Mouse (Mus musculus) embryonic facial prominence, embryonic 13.5 days (tissue): ENCODE data around the gene Arhgap15. TPM values are rescaled to one million over a fixed set of nuclear protein-coding genes. Genes with fewer than 3 reads are reported as not detected.

Source experiments
- ATAC-seq: fragments of 200-750 bp; cut with Nextera tagmentation; 2 replicates; pipeline ENCODE4 v1.8.0; 2017; ENCODE audit warnings: low read depth; ENCODE audit not compliant: insufficient number of reproducible peaks, insufficient read depth, low FRiP score, low TSS enrichment
- H3K27ac ChIP-seq: fragments of 300-500 bp; sonication (generic); 2 replicates; pipeline ENCODE4 v1.5.1; 2015; ENCODE audit warnings: moderate library complexity, mild to moderate bottlenecking, inconsistent platforms
- H3K27me3 ChIP-seq: fragments of 300-500 bp; sonication (generic); 2 replicates; pipeline ENCODE4 v1.6.1; 2015; ENCODE audit warnings: mild to moderate bottlenecking, inconsistent platforms
- H3K36me3 ChIP-seq: fragments of 300-500 bp; sonication (generic); 2 replicates; pipeline ENCODE4 v1.6.1; 2015; ENCODE audit warnings: mild to moderate bottlenecking, inconsistent platforms
- H3K4me1 ChIP-seq: fragments of 300-500 bp; sonication (generic); 2 replicates; pipeline ENCODE4 v1.6.1; 2015; ENCODE audit warnings: inconsistent platforms
- H3K4me2 ChIP-seq: fragments of 300-500 bp; sonication (generic); 2 replicates; pipeline ENCODE4 v1.6.1; 2015; ENCODE audit warnings: moderate library complexity, mild to moderate bottlenecking, inconsistent platforms
- H3K4me3 ChIP-seq: fragments of 300-500 bp; sonication (generic); 2 replicates; pipeline ENCODE4 v1.5.1; 2015; ENCODE audit warnings: mild to moderate bottlenecking, inconsistent platforms
- H3K9ac ChIP-seq: fragments of 300-500 bp; sonication (generic); 2 replicates; pipeline ENCODE4 v1.6.1; 2015; ENCODE audit warnings: mild to moderate bottlenecking, inconsistent platforms
- H3K9me3 ChIP-seq: fragments of 300-500 bp; sonication (generic); 2 replicates; pipeline ENCODE4 v1.6.1; 2016; ENCODE audit warnings: inconsistent platforms
- WGBS: fragments of 180-500 bp; shearing (Covaris S2); methylation state at CpG from one replicate; pipeline ENCODE4 v1.1.7; 2015; ENCODE audit warnings: mixed read lengths; 5-methylcytosine and 5-hydroxymethylcytosine counted together
- polyA plus RNA-seq: library from polyadenylated mRNA; unstranded; fragments of >200 nt; fragmentation: Nextera tagmentation; extraction: Ambion mirVana; gene quantifications from 2 replicates; pipeline ENCODE4 v1.2.1, GENCODE M21; 2015

Gene Arhgap15
- polyA plus RNA-seq, 1 experiment from 2014 or later: 1.6 TPM

GRCm38 (mm10) chr2:44147971-44148370, 399.3 kb downstream of the Arhgap15 start:
- H3K27ac ChIP-seq: peak overlapping the region; percentile 34; the same call in 1 of the 2 replicates
- ATAC-seq: no peak
- H3K9me3 ChIP-seq: no peaks in the 10 kb centered on the region
- peaks cover 3% of the 10 kb centered on the region; the same call in 1 of the 2 replicates for H3K4me1 ChIP-seq
- WGBS: 32% methylated on average over 7 of the region's 7 CpGs
- no peaks in the 10 kb centered on the region for H3K36me3 ChIP-seq
- H3K9ac ChIP-seq: no peak overlapping the region
- H3K4me3 ChIP-seq: no peak overlapping the region
- H3K27me3 ChIP-seq: no peaks in the 10 kb centered on the region
- H3K4me2 ChIP-seq: peak overlapping the region; percentile 30; the same call in 1 of the 2 replicates

DNA sequence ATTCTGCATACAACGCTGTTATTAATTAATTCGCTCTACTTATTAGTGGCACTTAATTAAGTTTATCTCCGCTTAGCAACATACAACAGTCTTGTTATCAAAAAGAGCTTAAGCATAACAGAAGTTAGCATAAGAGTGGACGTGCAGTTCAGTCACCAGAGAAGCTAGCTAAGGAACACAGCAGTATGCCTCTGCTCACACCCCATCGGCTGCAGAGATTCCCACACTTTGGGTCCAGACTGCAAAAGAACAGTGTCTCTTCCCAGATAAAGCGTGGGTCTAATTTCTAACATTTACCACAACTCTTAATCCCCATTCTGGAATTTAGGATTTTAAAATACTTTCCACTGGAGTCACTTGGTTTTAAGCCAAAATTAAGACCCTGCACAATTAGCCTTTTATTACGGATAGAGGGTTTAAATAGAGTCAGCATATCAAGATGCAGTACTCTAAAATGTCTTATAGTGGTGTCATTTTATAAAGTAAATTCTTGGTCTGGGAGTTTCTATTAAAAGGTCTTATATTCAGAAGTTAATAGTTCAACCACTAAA, 400.0 kb downstream of the Arhgap15 start:
- Histone ChIP-seq H3K4me2 (no peak overlapping the region), H3K27ac (no peak overlapping the region), H3K4me1 (peaks cover 3% of the 10 kb centered on the region; the same call in 1 of the 2 replicates), H3K9me3 (no peaks in the 10 kb centered on the region), H3K27me3 (no peaks in the 10 kb centered on the region), H3K4me3 (no peak overlapping the region), H3K9ac (no peak overlapping the region), H3K36me3 (no peaks in the 10 kb centered on the region)
- 57% methylated on average over 7 of the region's 7 CpGs for WGBS
- no peak for ATAC-seq

DNA sequence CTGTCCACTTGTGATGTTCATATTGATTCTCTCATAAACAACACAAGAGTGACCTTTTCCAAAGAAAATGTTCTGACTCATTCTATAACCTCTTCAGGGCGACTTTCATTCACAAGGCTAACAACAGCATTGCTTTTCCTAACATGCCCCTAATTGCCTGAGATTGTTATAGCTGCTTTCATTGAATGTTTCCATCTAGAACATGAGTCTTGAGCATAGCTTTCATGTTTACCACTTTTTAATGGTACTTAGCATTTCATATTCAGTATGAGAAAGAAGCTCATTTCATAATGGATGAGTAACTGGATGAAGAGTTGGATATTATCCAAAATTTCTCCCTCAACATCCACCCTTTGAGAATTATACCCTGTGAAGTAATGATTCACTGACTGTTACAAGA, 403.7 kb downstream of the Arhgap15 start:
- no peak overlapping the region for H3K27ac ChIP-seq
- H3K4me3 ChIP-seq: no peak overlapping the region
- H3K9me3 ChIP-seq: no peaks in the 10 kb centered on the region
- no peaks in the 10 kb centered on the region for H3K27me3 ChIP-seq
- no peak for ATAC-seq
- no peak overlapping the region for H3K4me2 ChIP-seq
- no peak overlapping the region for H3K9ac ChIP-seq
- whole genome bisulfite sequencing: 82% methylated on average over 1 of the region's 1 CpGs
- H3K36me3 ChIP-seq: no peaks in the 10 kb centered on the region
- no peaks in the 10 kb centered on the region for H3K4me1 ChIP-seq

- Histone ChIP-seq H3K36me3 (no peaks in the 10 kb centered on the region), H3K27ac (peak overlapping the region; percentile 55), H3K4me3 (no peak overlapping the region), H3K9ac (no peak overlapping the region), H3K4me1 (peaks cover 8% of the 10 kb centered on the region), H3K27me3 (no peaks in the 10 kb centered on the region), H3K4me2 (peak overlapping the region; percentile 9; the same call in 1 of the 2 replicates), H3K9me3 (no peaks in the 10 kb centered on the region)
- WGBS: 7% methylated on average over 4 of the region's 4 CpGs
- 0 out of 2 replicates have a peak, but pooled peaks have one; percentile 43 for ATAC-seq
These were observed 411.7 kb downstream of the Arhgap15 start for GRCm38 (mm10) chr2:44160358-44160757.

DNA sequence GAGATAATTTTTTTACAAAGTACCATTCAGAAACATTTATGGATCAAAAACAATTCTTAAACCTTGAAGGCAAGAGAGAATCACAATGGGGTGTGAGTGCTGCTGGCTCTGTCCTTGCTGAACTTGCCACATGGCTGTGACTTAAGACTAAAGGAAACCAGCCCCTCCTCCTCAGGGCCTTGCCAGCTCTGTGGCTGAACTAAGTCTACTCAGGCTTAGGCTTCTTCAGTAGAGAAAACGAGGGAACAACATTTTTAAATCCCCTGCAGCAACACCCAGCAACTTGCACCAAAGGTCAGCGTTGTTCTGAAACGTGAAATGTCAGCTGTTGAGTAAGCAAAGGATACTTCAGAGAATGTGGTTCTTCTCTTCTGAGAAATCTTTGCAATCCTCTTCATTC, 417.2 kb downstream of the Arhgap15 start:
- H3K4me2 ChIP-seq: no peak overlapping the region
- H3K4me1 ChIP-seq: no peaks in the 10 kb centered on the region
- H3K9ac ChIP-seq: no peak overlapping the region
- no peaks in the 10 kb centered on the region for H3K9me3 ChIP-seq
- H3K36me3 ChIP-seq: no peaks in the 10 kb centered on the region
- H3K27ac ChIP-seq: 0 out of 2 replicates have a peak overlapping the region, but pooled peaks have one; percentile 16
- WGBS: 23% methylated on average over 3 of the region's 3 CpGs
- H3K27me3 ChIP-seq: no peaks in the 10 kb centered on the region
- no peak overlapping the region for H3K4me3 ChIP-seq
- ATAC-seq: no peak

DNA sequence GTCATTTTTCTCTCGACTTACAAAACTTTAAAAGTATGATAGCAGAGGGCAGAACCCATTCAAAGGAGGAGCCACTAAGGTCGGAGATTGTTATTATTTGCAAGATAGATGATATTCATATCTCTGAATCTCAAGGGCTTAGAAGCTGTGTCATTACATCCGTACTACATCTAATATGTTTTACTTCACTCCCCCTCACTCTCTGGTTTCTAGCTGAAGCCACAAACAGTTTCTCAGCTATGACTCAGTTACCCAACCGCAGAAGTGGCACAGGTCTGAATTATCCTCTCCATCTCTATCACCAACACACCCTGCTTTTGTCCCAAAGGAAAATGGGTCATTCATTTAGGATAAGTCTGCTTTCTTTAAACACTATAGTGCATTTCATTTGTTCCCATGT, 418.1 kb downstream of the Arhgap15 start:
- no peaks in the 10 kb centered on the region for H3K27me3 ChIP-seq
- H3K9me3 ChIP-seq: no peaks in the 10 kb centered on the region
- H3K9ac ChIP-seq: no peak overlapping the region
- ATAC-seq: no peak
- H3K36me3 ChIP-seq: no peaks in the 10 kb centered on the region
- no peak overlapping the region for H3K4me3 ChIP-seq
- no peak overlapping the region for H3K27ac ChIP-seq
- no peaks in the 10 kb centered on the region for H3K4me1 ChIP-seq
- WGBS: 80% methylated on average over 4 of the region's 4 CpGs
- no peak overlapping the region for H3K4me2 ChIP-seq

- Histone ChIP-seq H3K9me3 (no peaks in the 10 kb centered on the region), H3K4me2 (no peak overlapping the region), H3K36me3 (no peaks in the 10 kb centered on the region), H3K4me1 (0 out of 2 replicates have a peak, but pooled peaks cover 6% of the 10 kb centered on the region), H3K27me3 (no peaks in the 10 kb centered on the region), H3K27ac (no peak overlapping the region), H3K4me3 (no peak overlapping the region), H3K9ac (no peak overlapping the region)
- WGBS: 79% methylated on average over 10 of the region's 10 CpGs
- no peak for ATAC-seq
These were observed 435.9 kb downstream of the Arhgap15 start for GRCm38 (mm10) chr2:44184476-44184875.

DNA sequence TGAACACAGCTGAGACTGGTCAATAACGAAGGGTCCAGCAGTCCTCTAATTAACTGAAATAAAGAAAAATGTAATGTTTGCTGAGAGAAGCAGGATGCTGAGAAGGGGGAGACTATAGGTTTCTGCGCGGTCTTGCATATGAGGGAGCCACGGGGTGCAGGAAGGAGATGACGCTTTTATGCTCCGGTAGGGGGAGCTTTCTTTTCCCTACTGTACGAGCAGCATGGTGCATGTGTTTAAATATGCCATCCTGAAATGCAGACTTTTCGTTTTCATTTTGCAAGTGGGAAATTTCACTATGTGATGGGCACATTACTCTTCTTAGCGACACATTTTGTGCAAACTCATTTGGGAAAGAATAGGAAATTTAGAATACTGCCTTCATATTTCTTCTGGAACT, 442.1 kb downstream of the Arhgap15 start:
- no peaks in the 10 kb centered on the region for H3K4me1 ChIP-seq
- no peak overlapping the region for H3K9ac ChIP-seq
- H3K36me3 ChIP-seq: no peaks in the 10 kb centered on the region
- H3K4me3 ChIP-seq: no peak overlapping the region
- 84% methylated on average over 9 of the region's 9 CpGs for WGBS
- no peaks in the 10 kb centered on the region for H3K27me3 ChIP-seq
- ATAC-seq: no peak
- no peaks in the 10 kb centered on the region for H3K9me3 ChIP-seq
- H3K4me2 ChIP-seq: no peak overlapping the region
- H3K27ac ChIP-seq: no peak overlapping the region

DNA sequence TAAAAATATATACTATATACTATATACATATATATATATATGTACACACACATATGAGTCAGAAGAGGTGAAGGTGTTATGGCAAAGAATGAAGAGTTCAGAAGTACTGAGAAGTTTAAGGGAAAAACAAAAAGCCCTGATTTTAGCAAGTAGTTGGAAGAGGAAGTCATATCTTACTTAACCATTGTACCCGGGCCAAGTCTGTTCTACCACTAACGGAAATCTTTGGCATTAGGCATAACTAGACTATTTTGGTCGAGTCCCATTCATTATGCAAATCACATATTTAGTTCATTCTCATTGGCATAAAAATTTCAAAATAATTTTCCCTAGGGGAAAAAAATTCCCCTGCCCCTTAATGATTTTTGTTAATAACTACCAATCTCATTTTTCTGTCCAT, 443.4 kb downstream of the Arhgap15 start:
- 82% methylated on average over 3 of the region's 3 CpGs for WGBS
- Histone ChIP-seq H3K9me3 (no peaks in the 10 kb centered on the region), H3K4me3 (no peak overlapping the region), H3K9ac (no peak overlapping the region), H3K27me3 (no peaks in the 10 kb centered on the region), H3K4me1 (no peaks in the 10 kb centered on the region), H3K27ac (no peak overlapping the region), H3K4me2 (no peak overlapping the region), H3K36me3 (no peaks in the 10 kb centered on the region)
- ATAC-seq: no peak

DNA sequence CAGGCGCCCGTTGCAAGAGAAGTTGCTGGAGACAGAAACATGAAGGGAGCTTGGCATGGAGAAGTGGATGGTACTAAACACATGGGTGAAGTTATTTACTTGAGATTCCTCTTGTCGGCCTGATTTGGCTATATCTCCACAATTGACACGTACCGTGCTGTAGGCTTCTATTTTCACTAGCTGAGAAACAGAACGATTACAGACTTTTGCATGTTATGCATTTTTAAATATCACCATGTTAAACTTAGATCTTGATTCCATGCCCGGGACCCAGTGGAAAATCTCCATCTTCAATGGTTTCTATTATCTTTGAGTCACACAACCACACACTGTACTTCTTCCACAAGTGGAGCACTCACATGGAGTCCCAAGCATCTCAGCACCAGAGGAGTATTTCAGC, 466.9 kb downstream of the Arhgap15 start:
- Histone ChIP-seq H3K36me3 (no peaks in the 10 kb centered on the region), H3K4me2 (no peak overlapping the region), H3K27ac (no peak overlapping the region), H3K4me1 (peaks cover 8% of the 10 kb centered on the region), H3K27me3 (no peaks in the 10 kb centered on the region), H3K9me3 (no peaks in the 10 kb centered on the region), H3K4me3 (no peak overlapping the region), H3K9ac (no peak overlapping the region)
- ATAC-seq: no peak
- WGBS: 94% methylated on average over 7 of the region's 7 CpGs

GRCm38 (mm10) chr2:44217811-44218210, 469.2 kb downstream of the Arhgap15 start:
- no peaks in the 10 kb centered on the region for H3K27me3 ChIP-seq
- H3K4me1 ChIP-seq: peaks cover 8% of the 10 kb centered on the region
- no peak overlapping the region for H3K27ac ChIP-seq
- 57% methylated on average over 6 of the region's 6 CpGs for WGBS
- no peak overlapping the region for H3K4me3 ChIP-seq
- H3K9ac ChIP-seq: no peak overlapping the region
- no peak overlapping the region for H3K4me2 ChIP-seq
- no peaks in the 10 kb centered on the region for H3K9me3 ChIP-seq
- no peaks in the 10 kb centered on the region for H3K36me3 ChIP-seq
- no peak for ATAC-seq

- Histone ChIP-seq H3K27me3 (no peaks in the 10 kb centered on the region), H3K27ac (no peak overlapping the region), H3K9ac (no peak overlapping the region), H3K4me1 (peaks cover 8% of the 10 kb centered on the region), H3K36me3 (no peaks in the 10 kb centered on the region), H3K9me3 (no peaks in the 10 kb centered on the region), H3K4me3 (no peak overlapping the region), H3K4me2 (no peak overlapping the region)
- no peak for ATAC-seq
- 15% methylated on average over 8 of the region's 8 CpGs for WGBS
These were observed 469.7 kb downstream of the Arhgap15 start for GRCm38 (mm10) chr2:44218317-44218716.
